Mouse (Mus musculus): ENCODE data around the gene Hsdl2.
A peak's percentile ranks its signal among the peaks of the same experiment; 100 is the strongest.
"Not testable (repeated sequence)": the region's sequence is repeated elsewhere in the genome, so short reads cannot be mapped to it uniquely, and the experiment has no call there.

Gene Hsdl2

DNA sequence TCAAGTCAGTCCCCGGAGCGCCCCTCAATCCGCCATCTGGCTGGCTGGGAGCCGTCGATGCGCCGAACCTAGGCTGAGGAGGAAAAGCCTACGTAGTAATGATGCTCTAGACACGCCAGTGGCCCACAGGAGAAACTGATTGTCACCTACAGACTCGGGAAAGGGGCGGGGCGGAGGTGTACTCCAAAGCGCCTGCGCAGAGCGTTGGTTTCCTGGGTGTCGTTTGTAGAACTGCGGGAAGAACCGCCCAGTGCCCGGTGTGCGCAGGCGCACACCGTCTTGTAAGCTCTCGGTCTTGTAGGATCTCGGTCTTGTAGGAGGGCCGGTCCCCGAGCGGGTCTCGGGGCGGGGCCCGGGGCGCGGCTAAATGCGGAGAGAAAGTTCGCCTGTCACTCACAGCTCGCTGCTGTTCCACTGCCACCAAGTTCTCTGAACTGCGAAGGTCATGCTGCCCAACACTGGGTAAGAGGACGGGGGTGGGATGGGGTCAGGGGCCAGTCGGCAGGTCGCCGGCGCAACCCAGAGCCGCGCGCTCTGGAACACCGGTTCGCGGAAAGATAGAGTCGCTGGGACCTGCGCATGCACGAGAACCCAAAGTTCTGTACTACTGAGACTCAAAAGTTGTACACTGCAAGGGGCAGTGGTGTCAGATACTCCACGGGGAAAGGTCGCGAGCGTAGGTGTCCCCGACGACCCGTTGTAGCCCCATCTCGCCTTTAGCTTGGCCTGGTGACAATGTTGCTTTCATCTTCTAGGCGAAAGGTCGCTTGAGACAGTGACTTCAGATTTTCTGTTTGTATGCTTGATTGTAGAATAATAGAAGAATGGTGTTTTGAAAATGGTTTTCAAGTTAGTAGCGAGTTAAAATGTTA is at the start of gene Hsdl2:
Gene Hsdl2, plus strand, starts transcription at position 250 of the 872 bp plus-strand sequence.
- DNase-seq = peak; percentile 99

GRCm38 (mm10) chr4:59533268-59533667 is 48.1 kb upstream of the Hsdl2 start:
- DNase-seq = no peak

DNA sequence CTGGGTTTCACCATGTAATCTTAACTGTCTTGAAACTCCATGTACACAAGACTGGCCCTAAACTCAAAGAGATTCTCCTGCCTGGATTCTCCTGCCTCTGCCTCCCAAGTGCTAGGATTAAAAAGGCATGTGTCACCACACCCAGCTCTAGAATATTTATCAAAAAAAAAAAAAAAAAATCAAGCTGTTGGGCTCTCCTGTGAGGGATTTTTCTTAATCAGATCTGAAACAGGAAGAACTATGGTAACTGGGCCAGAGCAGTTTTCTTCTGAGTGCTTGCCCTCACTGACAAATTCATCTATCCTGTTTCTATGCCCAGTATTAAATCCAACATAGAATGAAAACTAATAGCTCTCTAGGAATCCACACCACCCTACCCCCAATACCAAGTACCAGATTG is 45.7 kb upstream of the Hsdl2 start:
- no peak for DNase-seq

GRCm38 (mm10) chr4:59536281-59536680 is 45.1 kb upstream of the Hsdl2 start:
- DNase-seq = no peak

DNA sequence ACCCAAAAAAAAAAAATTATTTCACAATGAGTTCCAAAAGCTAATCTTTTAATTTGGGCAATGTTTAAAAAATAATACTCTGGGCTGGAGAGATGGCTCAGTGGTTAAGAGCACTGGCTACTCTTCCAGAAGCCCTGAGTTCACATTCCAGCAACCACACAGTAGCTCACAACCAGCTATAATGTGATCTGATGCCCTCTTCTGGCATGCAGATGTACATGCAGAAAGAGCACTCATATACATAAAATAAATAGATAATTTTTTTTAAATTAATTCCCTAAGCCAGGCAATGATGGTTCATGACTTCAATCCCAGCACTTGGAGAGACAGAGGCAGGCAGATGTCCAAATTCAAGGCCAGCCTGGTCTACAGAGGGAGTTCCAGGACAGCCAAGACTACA is 38.4 kb upstream of the Hsdl2 start:
- DNase-seq = no peak

GRCm38 (mm10) chr4:59544654-59545053 is 36.7 kb upstream of the Hsdl2 start:
- no peak for DNase-seq

DNA sequence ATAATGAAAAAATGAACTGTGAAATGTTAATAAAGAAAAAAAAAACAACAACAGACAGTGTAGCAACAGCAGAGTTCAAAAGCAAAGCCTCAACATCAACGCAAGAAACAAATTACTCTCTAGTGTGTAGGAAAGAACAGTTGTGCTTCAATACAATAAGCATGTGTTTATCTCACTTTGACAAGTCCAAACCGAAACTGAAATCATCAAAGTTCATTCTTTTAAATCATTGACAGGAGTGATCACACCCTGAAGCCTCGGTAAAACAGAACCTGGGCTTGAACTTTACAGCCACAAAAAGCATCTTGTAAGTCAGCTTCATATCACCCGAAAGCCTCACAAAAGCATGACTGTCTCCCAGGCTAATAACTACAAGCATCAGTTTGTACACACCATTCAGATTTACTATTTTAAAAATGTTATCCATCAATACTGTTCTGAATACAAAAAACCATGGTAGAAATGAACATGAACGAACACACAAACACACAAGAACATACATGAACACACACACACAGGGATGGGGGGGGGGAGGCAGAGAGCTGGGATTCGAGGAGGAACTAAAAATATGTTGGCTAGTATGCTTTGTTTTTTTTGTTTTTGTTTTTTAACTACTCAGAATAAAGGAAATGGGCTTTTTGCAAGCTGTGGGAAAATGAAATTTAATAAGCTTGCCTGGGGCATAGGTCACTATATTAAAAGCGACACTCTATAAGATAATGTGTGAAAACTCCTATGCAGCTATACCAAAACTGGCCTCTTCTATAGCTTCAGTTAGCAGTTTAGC is 34.9 kb upstream of the Hsdl2 start:
- DNase-seq = no peak

- no peak for DNase-seq
Measured at GRCm38 (mm10) chr4:59547136-59547889, 34.0 kb upstream of the Hsdl2 start.

DNA sequence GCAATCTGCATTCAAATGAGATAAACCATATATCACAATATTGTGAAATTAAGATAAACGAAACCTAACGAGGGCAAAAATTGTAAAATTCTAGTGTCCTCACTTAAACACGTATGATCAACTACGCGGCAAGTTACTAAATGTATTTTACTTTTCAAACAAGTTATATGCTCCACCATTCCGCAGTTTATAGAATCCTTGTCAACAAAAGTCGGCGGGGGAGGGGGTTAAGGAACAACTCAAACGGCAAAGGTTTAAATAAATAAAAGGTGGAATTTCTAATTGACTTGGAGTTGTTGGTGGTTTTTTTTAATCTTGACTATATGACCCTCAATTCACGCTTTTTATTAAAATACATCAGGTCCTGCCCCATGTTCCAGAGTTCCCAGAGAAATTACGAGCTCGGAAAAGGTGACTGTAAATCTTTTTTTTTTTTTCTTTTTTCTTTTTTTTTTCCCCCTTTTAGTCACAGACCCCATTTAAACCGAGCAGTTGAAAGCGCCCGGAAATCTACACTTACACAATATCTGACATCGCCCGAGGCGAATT is 33.3 kb upstream of the Hsdl2 start:
- DNase-seq = no peak

DNA sequence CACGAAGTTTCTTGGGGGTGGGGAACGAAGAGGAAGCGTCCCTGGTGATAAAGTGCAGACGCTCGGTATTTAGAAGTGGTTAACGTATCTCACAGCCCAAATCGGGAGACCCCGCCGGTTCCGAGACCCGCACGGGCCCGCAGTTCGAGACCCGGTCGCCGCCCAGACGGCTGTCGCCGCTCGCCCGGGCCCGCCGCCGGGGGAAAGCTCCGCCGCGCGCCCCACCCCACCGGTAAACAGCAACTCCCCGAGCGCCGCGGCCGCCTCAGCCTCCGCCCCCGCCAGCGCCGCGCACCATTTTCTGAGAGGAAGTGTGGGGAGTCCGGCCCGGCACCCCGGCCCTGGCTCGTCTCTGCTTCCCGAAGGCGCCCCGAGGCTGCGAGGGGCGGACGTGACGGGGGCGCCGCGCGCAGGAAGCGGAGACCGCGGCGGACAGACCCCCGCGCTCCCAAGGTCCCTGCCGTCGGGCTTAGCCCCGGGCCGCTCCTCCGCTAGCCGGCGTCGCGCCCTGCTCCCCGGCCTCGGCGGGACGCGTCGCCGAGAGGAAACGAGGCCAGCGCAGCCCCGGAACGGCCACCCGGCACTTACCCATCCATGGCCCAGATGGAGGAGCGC is 32.7 kb upstream of the Hsdl2 start:
- peak; percentile 53 for DNase-seq

- peak; percentile 87 for DNase-seq
Measured at GRCm38 (mm10) chr4:59549175-59549976, 32.0 kb upstream of the Hsdl2 start, which contains the start of gene Ptbp3. Gene Ptbp3 (minus strand): TSS chr4:59549364.

- DNase-seq = no peak
Measured at GRCm38 (mm10) chr4:59549977-59550560, 31.3 kb upstream of the Hsdl2 start.

DNA sequence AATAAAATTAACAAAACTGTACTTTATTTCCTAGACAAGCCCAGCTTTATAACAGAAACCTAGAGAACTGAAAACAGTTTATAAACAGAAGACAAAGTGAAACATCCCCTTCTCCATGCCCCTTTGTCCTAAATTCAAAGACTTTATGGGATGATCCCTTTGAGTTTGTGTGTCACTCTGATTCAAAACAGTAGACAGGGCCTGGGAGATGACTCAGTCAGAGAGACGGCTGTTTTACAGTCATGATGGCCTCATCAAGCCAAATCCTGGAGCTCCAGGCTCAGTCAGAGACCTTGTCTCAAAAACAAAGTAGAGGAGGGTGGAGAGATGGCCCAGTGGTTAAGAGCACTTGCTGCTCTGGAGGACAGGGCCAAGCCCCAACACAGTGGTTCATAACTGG is 29.5 kb upstream of the Hsdl2 start:
- DNase-seq = no peak

GRCm38 (mm10) chr4:59552835-59553234 is 28.5 kb upstream of the Hsdl2 start:
- no peak for DNase-seq

DNA sequence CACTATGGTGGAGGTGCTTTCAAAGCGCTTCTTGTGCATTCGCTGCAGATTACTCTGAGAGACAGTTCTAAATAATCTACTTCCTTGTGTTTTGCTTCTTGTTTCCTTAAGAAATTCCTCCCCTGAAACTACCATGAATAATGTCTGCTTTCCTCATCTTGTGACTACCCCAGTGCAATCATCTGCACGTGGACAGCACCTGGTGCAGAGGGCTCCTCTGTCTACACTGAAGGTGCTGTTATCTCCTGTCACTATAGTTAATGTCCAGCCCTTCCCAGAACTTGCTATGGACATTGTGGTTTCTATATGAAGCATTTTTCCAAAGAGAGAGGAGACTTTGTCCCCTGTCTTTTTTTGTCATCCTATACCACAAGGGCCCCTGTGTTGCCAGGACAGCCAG is 27.8 kb upstream of the Hsdl2 start:
- DNase-seq = no peak

GRCm38 (mm10) chr4:59555177-59555576 is 26.2 kb upstream of the Hsdl2 start:
- no peak for DNase-seq

- DNase-seq = not testable (repeated sequence)
Measured at GRCm38 (mm10) chr4:59557343-59557742, 24.0 kb upstream of the Hsdl2 start.

GRCm38 (mm10) chr4:59558096-59558720 is 23.2 kb upstream of the Hsdl2 start:
- no peak for DNase-seq

DNA sequence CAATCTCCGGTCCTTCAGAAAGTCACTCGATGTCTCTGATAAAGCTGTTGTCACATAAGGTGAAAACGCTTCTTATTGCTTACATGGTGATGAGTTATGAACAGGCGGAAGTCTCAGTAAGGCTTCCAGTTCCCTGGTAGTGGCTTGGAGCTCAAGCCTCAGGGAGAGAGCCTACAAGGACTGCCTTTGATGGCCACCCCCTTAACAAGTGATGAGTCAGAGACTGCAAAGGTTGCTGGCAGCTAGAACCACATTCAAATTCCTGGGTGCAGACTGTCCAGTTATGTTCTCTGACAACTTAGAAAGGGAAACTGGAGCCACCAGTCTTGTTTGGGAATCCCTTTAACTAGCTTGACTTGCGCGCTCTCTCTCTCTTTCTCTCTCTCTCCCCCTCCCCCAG is 21.2 kb upstream of the Hsdl2 start:
- no peak for DNase-seq

DNA sequence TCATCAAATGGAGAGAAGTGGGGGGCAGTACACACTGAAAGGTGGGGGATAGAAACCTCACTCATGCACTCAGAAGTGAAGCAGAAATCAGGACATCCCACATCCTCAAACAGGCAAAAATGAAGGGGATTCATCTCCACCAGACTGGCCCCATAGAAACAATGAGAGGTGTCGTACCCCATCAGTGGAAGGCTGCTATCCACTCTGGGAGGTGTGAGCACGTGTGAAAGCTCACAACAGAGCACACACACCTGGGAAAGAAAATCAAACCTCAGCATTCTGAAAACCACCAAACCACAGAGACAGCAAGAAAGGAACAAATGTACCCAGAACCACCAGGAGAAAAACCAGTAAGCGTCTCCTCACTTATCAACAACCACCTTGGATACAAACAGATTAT is 17.2 kb upstream of the Hsdl2 start:
- no peak for DNase-seq
